Mouse (Mus musculus): ENCODE results near the gene Dlg2. TPM values are rescaled to one million over a fixed set of nuclear protein-coding genes. Genes with fewer than 3 reads are reported as not detected.

Dlg2 gene
- total RNA-seq, 2 experiments from 2014 or later = 1.9 to 3.1 TPM

GRCm38 (mm10) chr7:92005681-92006425, 1529.4 kb downstream of the Dlg2 start:
- no peak for DNase-seq
- intact Hi-C loops (cut with DNase I) = no loop called here

GRCm38 (mm10) chr7:92008702-92009101, 1532.2 kb downstream of the Dlg2 start:
- intact Hi-C loops (cut with DNase I) = no loop called here
- no peak for DNase-seq

GRCm38 (mm10) chr7:92024928-92025327, 1548.5 kb downstream of the Dlg2 start:
- DNase-seq = no peak
- intact Hi-C loops (cut with DNase I) = loop anchor here (1.0 kb wide), 1 partner anchor 568 kb away; no protein-coding TSS in a partner anchor

DNA sequence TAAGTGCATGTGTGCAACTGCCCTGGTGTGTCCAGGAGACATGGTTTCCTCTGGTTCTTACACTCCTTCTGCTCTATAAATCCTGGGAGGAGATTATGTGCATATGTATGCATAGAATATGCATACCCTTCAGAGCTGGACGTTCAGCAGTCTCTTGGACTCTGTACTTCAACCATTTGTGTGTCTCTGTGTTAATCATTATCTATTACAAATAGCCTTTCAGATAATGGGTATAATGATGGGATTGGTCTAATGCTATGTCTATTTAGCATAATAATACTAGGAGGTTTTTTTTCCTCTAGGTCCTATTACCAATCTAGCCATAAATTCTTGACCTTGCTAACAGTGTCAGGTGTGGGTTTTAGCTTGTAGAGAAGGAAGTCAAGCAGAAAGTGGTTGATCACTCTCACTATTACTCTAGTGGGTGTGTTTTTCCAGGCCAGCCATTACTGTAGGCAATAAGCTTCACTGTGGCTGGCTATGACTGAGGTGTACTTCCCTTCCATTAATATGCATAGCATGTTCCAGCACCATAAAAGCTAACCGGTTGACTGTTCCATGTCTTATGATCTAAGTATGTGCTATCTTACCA, 1549.1 kb downstream of the Dlg2 start:
- intact Hi-C loops (cut with DNase I) = loop anchor here (1.0 kb wide), 1 partner anchor 568 kb away; no protein-coding TSS in a partner anchor
- DNase-seq = no peak

GRCm38 (mm10) chr7:92027049-92027448, 1550.6 kb downstream of the Dlg2 start:
- intact Hi-C loops (cut with DNase I) = no loop called here
- DNase-seq = peak; percentile 9 to 51

- intact Hi-C loops (cut with DNase I) = no loop called here
- DNase-seq = no peak
Observed at GRCm38 (mm10) chr7:92034256-92034655, 1557.8 kb downstream of the Dlg2 start.

DNA sequence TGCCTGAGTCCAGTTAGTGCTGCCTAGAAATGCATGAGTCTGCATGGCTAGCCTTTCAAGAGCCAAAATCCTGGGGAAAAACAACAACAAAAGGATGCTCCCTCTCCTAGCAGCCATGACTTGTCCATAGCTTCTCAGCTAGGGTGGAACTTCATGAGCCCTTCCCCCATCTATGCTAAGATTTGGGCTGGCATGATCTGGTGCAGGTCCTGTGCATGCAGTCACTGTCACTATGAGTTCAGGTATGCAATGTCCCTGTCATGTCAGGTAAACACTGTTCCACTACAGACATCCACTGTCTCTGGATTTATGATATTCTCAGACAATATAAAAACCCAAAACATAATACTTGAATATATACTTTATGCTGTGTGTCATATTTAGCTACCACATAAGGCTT, 1563.7 kb downstream of the Dlg2 start:
- intact Hi-C loops (cut with DNase I) = no loop called here
- no peak for DNase-seq

GRCm38 (mm10) chr7:92040785-92041411, 1564.4 kb downstream of the Dlg2 start:
- intact Hi-C loops (cut with DNase I) = no loop called here
- no peak for DNase-seq

- DNase-seq = no peak
- intact Hi-C loops (cut with DNase I) = no loop called here
Observed at GRCm38 (mm10) chr7:92044966-92045365, 1568.5 kb downstream of the Dlg2 start.

- DNase-seq = no peak
- intact Hi-C loops (cut with DNase I) = no loop called here
Observed at GRCm38 (mm10) chr7:92047271-92047670, 1570.8 kb downstream of the Dlg2 start.

GRCm38 (mm10) chr7:92048876-92049275, 1572.4 kb downstream of the Dlg2 start:
- DNase-seq = no peak
- intact Hi-C loops (cut with DNase I) = no loop called here

- DNase-seq = no peak
- intact Hi-C loops (cut with DNase I) = no loop called here
Observed at GRCm38 (mm10) chr7:92066851-92067250, 1590.4 kb downstream of the Dlg2 start.

GRCm38 (mm10) chr7:92087429-92087828, 1611.0 kb downstream of the Dlg2 start:
- DNase-seq = no peak
- intact Hi-C loops (cut with DNase I) = no loop called here

DNA sequence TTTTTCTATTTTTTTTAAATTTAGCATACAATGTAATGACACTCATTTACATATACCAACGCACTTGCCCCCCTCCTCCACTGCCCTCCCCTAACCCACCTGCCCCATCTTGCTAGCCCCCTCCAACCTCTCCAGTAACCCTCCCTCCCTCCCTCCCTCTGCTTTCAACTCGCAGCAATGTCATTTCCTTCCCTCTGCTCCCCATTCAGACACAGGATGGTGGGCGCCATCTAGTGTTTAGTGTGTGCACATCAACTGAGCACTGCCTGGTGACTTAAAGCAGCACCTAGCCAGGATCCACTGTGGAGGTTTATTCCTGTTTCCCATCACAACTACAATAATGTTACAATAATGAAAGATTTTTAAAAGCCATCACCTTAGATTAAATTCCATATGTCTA, 1617.4 kb downstream of the Dlg2 start:
- intact Hi-C loops (cut with DNase I) = loop anchor here (2.0 kb wide), 1 partner anchor 637 kb away; no protein-coding TSS in a partner anchor
- DNase-seq = peak; percentile 22 to 33

DNA sequence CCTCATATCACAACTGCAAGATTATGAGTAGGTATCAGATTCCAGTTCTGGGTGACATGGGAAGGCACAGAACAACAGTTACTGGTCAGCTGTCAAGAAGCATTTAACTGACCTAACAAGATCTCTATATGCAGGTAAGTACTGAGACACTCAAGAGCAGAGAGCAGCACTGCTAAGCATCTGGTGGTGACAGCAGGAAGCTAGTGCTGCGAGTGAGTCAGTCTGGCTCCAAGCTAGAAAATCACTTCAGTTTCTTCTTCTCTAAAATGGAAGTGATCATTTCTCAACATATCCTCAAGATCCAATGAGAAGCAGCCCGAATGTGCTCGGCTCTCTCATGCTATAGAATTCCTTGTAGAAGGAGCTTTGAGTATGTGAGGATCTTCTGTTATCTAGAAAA, 1618.7 kb downstream of the Dlg2 start:
- no peak for DNase-seq
- intact Hi-C loops (cut with DNase I) = no loop called here

DNA sequence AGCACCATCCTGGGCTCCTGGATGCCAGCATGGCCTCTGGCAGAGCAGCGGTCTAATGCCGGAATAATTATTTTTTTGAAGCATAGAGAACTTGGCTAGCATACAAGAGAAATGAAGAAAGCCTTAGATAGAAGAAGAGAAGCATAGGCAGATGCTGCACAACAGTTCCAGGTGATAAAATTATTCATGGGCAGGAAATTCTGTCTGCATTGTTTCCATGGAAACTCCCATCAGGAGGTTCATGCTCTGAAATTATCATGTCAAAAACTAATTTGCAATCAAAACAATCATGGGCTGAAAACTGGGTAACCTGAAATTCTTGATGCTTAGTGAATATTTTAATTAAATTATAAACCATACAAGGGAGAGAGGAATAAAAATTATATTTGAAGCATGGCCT, 1624.4 kb downstream of the Dlg2 start:
- no peak for DNase-seq
- intact Hi-C loops (cut with DNase I) = loop anchor here (10.0 kb wide), 3 partner anchors 724 to 864 kb away; no protein-coding TSS in a partner anchor

DNA sequence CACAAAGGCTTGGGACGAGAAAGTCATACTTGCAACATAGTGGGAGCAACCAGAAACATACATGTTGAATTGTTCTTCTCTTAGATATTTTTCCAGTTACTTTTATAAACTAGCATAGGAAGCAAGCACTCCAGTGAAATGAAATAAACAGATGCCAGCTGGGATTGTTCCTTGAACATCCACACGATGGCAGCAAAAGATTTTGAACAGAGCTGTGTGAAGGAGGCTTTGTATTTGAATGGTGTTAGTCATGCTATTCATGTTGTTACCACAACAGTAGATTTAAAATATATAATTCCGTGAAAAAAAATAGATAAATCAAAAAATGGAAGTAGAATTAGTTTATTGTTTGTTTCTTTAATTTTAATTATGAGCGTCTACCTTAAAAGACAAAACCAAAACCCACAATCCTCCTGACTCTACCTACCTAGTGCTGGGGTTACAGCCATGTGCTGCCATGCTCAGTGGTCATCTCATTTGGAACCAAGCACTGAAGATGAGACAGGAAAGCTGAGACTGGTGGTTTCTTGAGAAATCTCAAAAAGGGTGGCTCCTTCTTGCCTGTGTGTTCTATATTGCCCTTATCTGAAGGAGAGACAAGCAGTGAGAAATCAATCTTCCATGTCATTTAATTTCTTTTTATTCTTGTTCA, 1626.5 kb downstream of the Dlg2 start:
- intact Hi-C loops (cut with DNase I) = loop anchor here (1.0 to 10.0 kb wide), 5 partner anchors 220 to 862 kb away; no protein-coding TSS in a partner anchor

DNA sequence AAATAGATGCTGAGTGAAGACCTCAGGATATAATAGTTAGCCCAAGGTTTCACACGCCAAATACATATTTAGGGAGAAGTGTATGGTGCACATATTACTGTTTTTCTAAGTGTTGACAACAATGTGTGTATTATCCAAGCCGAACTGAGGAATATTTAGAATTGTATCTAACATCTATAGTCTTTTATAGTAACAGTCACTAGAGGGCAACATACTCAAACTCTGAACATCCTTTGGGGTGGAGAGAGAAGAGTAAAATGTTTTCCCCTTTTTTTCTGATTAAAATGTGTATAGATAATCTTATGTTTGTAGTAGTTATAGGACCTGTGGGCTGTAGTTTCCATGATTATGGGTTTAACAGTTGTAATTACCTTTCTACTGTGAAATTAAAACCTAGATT, 1629.0 kb downstream of the Dlg2 start:
- no peak for DNase-seq
- intact Hi-C loops (cut with DNase I) = loop anchor here (10.0 kb wide), 3 partner anchors 719 to 859 kb away; no protein-coding TSS in a partner anchor

More for the DNA sequence above, 1626.5 kb downstream of the Dlg2 start:
- peak; percentile 40 for DNase-seq

DNA sequence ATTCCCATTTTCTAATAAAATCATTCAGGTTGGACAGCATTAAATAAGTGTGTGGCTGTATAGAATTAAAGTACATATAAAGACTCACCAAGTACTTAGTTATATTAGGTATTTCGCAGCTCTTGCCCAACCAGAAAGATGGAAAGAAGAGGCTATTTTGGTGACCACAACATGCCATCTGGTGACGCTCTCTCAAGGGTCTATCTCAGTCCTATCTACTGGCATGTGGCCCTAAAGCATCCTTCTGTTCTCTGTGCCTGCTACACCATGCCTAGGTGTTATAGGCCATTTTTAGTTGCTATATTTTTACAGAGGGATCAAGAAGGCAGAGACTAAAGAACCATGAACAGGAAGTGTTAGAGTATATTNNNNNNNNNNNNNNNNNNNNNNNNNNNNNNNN, 1629.5 kb downstream of the Dlg2 start:
- intact Hi-C loops (cut with DNase I) = loop anchor here (10.0 kb wide), 3 partner anchors 719 to 859 kb away; no protein-coding TSS in a partner anchor
- DNase-seq = no peak

GRCm38 (mm10) chr7:92113065-92113464, 1636.6 kb downstream of the Dlg2 start:
- DNase-seq = no peak
- intact Hi-C loops (cut with DNase I) = no loop called here
